Mouse (Mus musculus) lung, embryonic 14.5 days (tissue): ENCODE measurements around the gene Ythdf1. TPM values are rescaled to one million over a fixed set of nuclear protein-coding genes. Genes with fewer than 3 reads are reported as not detected.
A peak's percentile ranks its signal among the peaks of the same experiment; 100 is the strongest.

Source experiments
- ATAC-seq: fragments of 200-750 bp; cut with Nextera tagmentation; 2 replicates; pipeline ENCODE4 v1.8.0; 2017; ENCODE audit warnings: mild to moderate bottlenecking, moderate TSS enrichment, moderate library complexity; ENCODE audit not compliant: insufficient read depth
- DNase-seq: peaks from one replicate; pipeline ENCODE4 v3.0.0-alpha.2; 2015
- H3K27ac ChIP-seq: fragments of 300-500 bp; sonication (generic); 2 replicates; pipeline ENCODE4 v1.5.1; 2014; ENCODE audit warnings: low read depth, mild to moderate bottlenecking, moderate library complexity
- H3K27me3 ChIP-seq: fragments of 300-500 bp; sonication (generic); 2 replicates; pipeline ENCODE4 v1.6.1; 2014; ENCODE audit warnings: low read length, control low read depth; ENCODE audit not compliant: insufficient read depth
- H3K36me3 ChIP-seq: fragments of 300-500 bp; sonication (generic); 2 replicates; pipeline ENCODE4 v1.6.1; 2014; ENCODE audit warnings: control low read depth; ENCODE audit not compliant: insufficient read depth
- H3K4me1 ChIP-seq: fragments of 300-500 bp; sonication (generic); 2 replicates; pipeline ENCODE4 v1.6.1; 2014; ENCODE audit warnings: antibody characterized with exemption, control low read depth; ENCODE audit not compliant: insufficient read depth
- H3K4me2 ChIP-seq: fragments of 300-500 bp; sonication (generic); 2 replicates; pipeline ENCODE4 v1.6.1; 2014; ENCODE audit warnings: mild to moderate bottlenecking
- H3K4me3 ChIP-seq: fragments of 300-500 bp; sonication (generic); 2 replicates; pipeline ENCODE4 v1.5.1; 2014; ENCODE audit warnings: low read depth, low read length
- H3K9ac ChIP-seq: fragments of 300-500 bp; sonication (generic); 2 replicates; pipeline ENCODE4 v1.6.1; 2014
- H3K9me3 ChIP-seq: fragments of 300-500 bp; sonication (generic); 2 replicates; pipeline ENCODE4 v1.6.1; 2016; ENCODE audit warnings: low read depth, low read length, control low read depth
- CTCF ChIP-seq: IDR thresholded peaks from 2 replicates; pipeline ENCODE4 v1.5.1; 2016; ENCODE audit warnings: antibody characterized with exemption, low read depth
- WGBS: fragments of 180-500 bp; shearing (Covaris S2); extraction: QIAGEN DNeasy Blood & Tissue Kit; methylation state at CpG from one replicate; pipeline ENCODE4 v1.1.7; 2014; 5-methylcytosine and 5-hydroxymethylcytosine counted together
- polyA plus RNA-seq: library from polyadenylated mRNA; unstranded; fragments of >200 nt; fragmentation: Nextera tagmentation; extraction: Ambion mirVana; gene quantifications from 2 replicates; pipeline ENCODE4 v1.2.1, GENCODE M21; 2014

Gene Ythdf1
- polyA plus RNA-seq, 1 experiment from 2014 or later: 70.1 TPM

GRCm38 (mm10) chr2:180959605-180960004 is 38.9 kb upstream of the Ythdf1 start:
- no peaks in the 10 kb centered on the region for H3K9me3 ChIP-seq
- H3K36me3 ChIP-seq: no peaks in the 10 kb centered on the region
- H3K4me3 ChIP-seq: no peak overlapping the region
- H3K27me3 ChIP-seq: peaks cover 8% of the 10 kb centered on the region; the same call in 1 of the 2 replicates
- H3K27ac ChIP-seq: peak overlapping the region; percentile 74
- H3K4me1 ChIP-seq: 0 out of 2 replicates have a peak, but pooled peaks cover 4% of the 10 kb centered on the region
- no peak overlapping the region for H3K9ac ChIP-seq
- 50% methylated on average over 7 of the region's 7 CpGs for WGBS
- TF ChIP-seq CTCF: no peak
- H3K4me2 ChIP-seq: no peak overlapping the region
- DNase-seq (peak; percentile 68), ATAC-seq (no peak)

GRCm38 (mm10) chr2:180954061-180955047 is 33.6 kb upstream of the Ythdf1 start, which contains the start of gene Nkain4:
TSS of gene Nkain4 (minus strand) at chr2:180954699.
- Histone ChIP-seq H3K9me3 (no peaks in the 10 kb centered on the region), H3K27me3 (peaks cover 8% of the 10 kb centered on the region; the same call in 1 of the 2 replicates), H3K4me1 (0 out of 2 replicates have a peak, but pooled peaks cover 7% of the 10 kb centered on the region), H3K9ac (peak within 1 kb of the TSS; percentile 63), H3K36me3 (no peaks in the 10 kb centered on the region), H3K4me2 (peak within 1 kb of the TSS; percentile 76), H3K27ac (peak within 1 kb of the TSS; percentile 89), H3K4me3 (peak within 1 kb of the TSS; percentile 60)
- ATAC-seq (peak; percentile 95), DNase-seq (peak; percentile 97)
- peak; percentile 34; the same call in 1 of the 2 replicates for TF ChIP-seq CTCF
- under 1% methylated on average over 52 of the region's 52 CpGs for WGBS

GRCm38 (mm10) chr2:180953638-180954037 is 32.9 kb upstream of the Ythdf1 start:
- no peak for TF ChIP-seq CTCF

GRCm38 (mm10) chr2:180952731-180953171 is 32.0 kb upstream of the Ythdf1 start:
- Histone ChIP-seq H3K27ac (peak overlapping the region; percentile 89), H3K4me2 (peak overlapping the region; percentile 76), H3K4me1 (0 out of 2 replicates have a peak, but pooled peaks cover 7% of the 10 kb centered on the region), H3K9me3 (no peaks in the 10 kb centered on the region), H3K4me3 (peak overlapping the region; percentile 60), H3K27me3 (peaks cover 8% of the 10 kb centered on the region; the same call in 1 of the 2 replicates), H3K9ac (peak overlapping the region; percentile 63), H3K36me3 (no peaks in the 10 kb centered on the region)
- ATAC-seq: no peak
- TF ChIP-seq CTCF: no peak
- DNase-seq: peak; percentile 78
- 6% methylated on average over 9 of the region's 9 CpGs for whole genome bisulfite sequencing

More at GRCm38 (mm10) chr2:180953638-180954037, 32.9 kb upstream of the Ythdf1 start:
- Histone ChIP-seq H3K9ac (peak overlapping the region; percentile 63), H3K36me3 (no peaks in the 10 kb centered on the region), H3K27me3 (peaks cover 8% of the 10 kb centered on the region; the same call in 1 of the 2 replicates), H3K27ac (peak overlapping the region; percentile 89), H3K4me2 (peak overlapping the region; percentile 76), H3K4me3 (peak overlapping the region; percentile 60), H3K4me1 (0 out of 2 replicates have a peak, but pooled peaks cover 7% of the 10 kb centered on the region), H3K9me3 (no peaks in the 10 kb centered on the region)
- ATAC-seq (no peak), DNase-seq (peak; percentile 23)
- WGBS: 18% methylated on average over 2 of the region's 2 CpGs

GRCm38 (mm10) chr2:180949947-180950346 is 29.2 kb upstream of the Ythdf1 start:
- 0 out of 2 replicates have a peak, but pooled peaks cover under 1% of the 10 kb centered on the region for H3K27me3 ChIP-seq
- no peak for TF ChIP-seq CTCF
- H3K36me3 ChIP-seq: no peaks in the 10 kb centered on the region
- 22% methylated on average over 1 of the region's 1 CpGs for WGBS
- no peaks in the 10 kb centered on the region for H3K9me3 ChIP-seq
- no peak overlapping the region for H3K27ac ChIP-seq
- no peak overlapping the region for H3K4me3 ChIP-seq
- H3K9ac ChIP-seq: no peak overlapping the region
- ATAC-seq (no peak), DNase-seq (no peak)
- H3K4me1 ChIP-seq: 0 out of 2 replicates have a peak, but pooled peaks cover 3% of the 10 kb centered on the region
- no peak overlapping the region for H3K4me2 ChIP-seq

- DNase-seq: peak; percentile 74
- Histone ChIP-seq H3K36me3 (peaks cover 30% of the 10 kb centered on the region), H3K4me2 (no peak overlapping the region), H3K27ac (no peak overlapping the region), H3K4me3 (no peak overlapping the region), H3K9me3 (no peaks in the 10 kb centered on the region), H3K4me1 (no peaks in the 10 kb centered on the region), H3K9ac (no peak overlapping the region), H3K27me3 (no peaks in the 10 kb centered on the region)
- TF ChIP-seq CTCF: no peak
- 0 out of 2 replicates have a peak, but pooled peaks have one; percentile 31 for ATAC-seq
Measured at GRCm38 (mm10) chr2:180941869-180942268, 21.1 kb upstream of the Ythdf1 start.

GRCm38 (mm10) chr2:180940187-180940586 is 19.4 kb upstream of the Ythdf1 start:
- H3K27ac ChIP-seq: no peak overlapping the region
- peaks cover 35% of the 10 kb centered on the region for H3K36me3 ChIP-seq
- H3K9ac ChIP-seq: no peak overlapping the region
- H3K9me3 ChIP-seq: no peaks in the 10 kb centered on the region
- TF ChIP-seq CTCF: no peak
- no peak overlapping the region for H3K4me3 ChIP-seq
- DNase-seq (no peak), ATAC-seq (no peak)
- no peak overlapping the region for H3K4me2 ChIP-seq
- H3K4me1 ChIP-seq: no peaks in the 10 kb centered on the region
- H3K27me3 ChIP-seq: no peaks in the 10 kb centered on the region
